Mouse (Mus musculus) cerebellum, adult 11 months (tissue): ENCODE results near the gene Slc9a3.

Experiments
- DNase-seq: peaks from one replicate; pipeline ENCODE4 v3.0.0; 2022

Gene Slc9a3

DNA sequence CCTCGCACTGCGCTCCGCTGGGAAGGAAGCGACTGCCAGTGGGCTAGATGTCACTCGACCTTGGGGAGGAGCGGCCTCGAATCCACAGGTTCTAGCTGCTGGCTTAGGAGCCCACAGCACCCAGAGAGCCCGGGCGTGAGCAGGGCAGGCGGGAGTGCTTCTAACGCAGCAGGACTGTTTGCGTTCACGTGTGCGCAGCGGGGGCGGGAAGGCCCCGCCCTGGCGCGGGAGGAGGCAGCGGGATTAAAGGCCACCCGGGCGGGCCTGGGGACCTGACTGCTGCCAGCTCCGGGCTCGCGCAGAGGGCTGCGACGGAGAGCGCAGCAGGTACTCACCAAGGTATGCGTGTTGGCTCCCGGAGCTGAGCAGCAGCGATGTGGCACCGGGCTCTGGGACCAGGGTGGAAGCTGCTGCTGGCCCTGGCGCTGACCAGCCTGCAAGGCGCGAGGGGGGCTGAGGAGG is at the start of gene Slc9a3:
Slc9a3 (plus strand) TSS at position 317 of the 462 bp plus-strand sequence.
- DNase-seq = no peak

- no peak for DNase-seq
Observed at GRCm38 (mm10) chr13:74071714-74072113, 49.5 kb upstream of the Slc9a3 start.

GRCm38 (mm10) chr13:74073369-74073768 is 47.9 kb upstream of the Slc9a3 start:
- no peak for DNase-seq

DNA sequence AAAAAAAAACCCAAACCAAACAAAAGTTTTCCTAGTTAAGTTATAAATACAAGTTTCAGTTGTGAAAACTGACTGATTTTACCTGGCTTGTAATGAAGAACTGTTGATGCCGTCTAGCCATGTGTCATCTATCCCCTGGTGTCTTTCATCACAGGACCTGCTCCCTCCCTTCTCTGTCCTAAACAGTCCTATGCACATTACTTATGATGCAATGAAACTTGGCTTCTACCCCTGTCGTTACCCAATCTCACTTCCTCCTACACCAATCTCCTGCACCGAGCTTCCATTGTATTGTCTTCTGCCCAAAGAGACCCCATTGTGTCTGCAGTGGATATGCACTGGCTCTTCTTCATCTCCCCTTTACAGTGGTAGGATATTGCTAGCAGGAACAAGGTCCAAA is 31.0 kb upstream of the Slc9a3 start:
- DNase-seq = no peak

DNA sequence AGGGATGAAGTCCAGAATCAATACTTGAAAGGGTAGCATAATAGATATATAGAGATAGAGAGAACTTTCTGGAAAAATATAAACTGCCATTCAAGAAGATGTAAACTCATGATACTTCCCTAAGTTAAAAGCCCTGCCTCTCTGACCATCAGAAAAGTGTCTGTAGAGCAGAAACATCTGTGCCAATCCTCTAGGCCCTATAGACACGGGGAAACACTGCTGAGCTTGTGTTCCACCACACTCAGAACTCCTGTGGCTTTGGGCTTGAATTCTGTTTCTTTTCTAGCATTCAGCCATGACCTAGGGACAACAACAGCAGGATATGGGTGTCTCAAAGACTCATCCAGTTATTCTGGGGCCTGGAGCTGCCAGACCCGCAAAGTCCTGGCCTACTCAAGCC is 25.3 kb upstream of the Slc9a3 start:
- DNase-seq = no peak

DNA sequence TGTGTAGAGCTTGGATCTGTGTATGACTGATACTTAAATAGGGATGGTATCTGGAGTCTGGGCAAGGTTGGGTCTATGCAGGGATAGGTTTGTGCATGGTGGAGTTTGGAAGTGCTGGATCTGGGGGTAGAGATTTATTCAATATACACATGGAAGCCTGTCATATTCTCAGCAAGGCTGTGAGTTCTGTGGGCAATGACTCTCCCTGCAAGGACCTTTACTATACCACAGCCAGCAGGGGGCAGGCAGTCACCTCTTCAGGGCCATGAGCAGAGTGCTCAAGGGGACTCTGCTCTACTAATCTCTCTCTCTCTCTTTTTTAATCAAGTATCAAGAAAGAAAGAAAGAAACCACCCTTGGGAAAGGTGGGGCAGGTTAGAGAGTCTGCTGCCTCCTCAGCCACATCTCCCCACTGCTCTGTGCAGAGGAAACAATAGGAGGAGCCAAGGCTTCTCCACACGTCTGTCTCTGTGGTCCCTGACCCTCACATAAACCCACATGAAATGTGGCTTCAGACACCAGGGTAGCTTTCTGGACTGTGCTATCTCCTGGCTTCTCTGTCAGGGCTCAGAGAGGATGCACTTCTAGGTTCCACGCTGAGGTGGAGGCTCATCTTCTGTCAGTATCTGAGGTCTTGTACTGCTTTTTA is 24.4 kb upstream of the Slc9a3 start:
- peak; percentile 10 for DNase-seq

GRCm38 (mm10) chr13:74098913-74099312 is 22.3 kb upstream of the Slc9a3 start:
- DNase-seq = no peak

GRCm38 (mm10) chr13:74102108-74102830 is 19.0 kb upstream of the Slc9a3 start:
- DNase-seq = no peak

- peak; percentile 24 for DNase-seq
Observed at GRCm38 (mm10) chr13:74102831-74103582, 18.2 kb upstream of the Slc9a3 start.

DNA sequence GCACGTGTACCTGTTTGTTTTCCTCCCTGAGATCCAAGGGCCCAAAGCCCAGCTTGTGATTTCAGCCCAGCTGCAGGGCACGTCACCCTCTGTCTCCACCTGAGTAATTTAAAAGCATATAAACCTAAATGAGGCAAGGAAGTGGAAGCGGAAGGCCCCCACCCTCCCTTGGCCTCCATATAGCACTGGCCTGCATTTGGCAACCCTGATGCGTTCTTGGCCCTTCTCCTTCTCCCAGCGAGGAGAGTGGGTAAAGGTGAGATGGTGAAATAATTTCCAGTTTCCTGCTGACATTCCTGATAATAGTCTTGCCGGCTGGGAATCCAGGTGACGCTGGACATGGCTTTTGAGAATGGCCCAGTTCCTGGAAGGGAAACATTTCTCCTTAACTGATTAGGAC is 16.8 kb upstream of the Slc9a3 start:
- DNase-seq = no peak

DNA sequence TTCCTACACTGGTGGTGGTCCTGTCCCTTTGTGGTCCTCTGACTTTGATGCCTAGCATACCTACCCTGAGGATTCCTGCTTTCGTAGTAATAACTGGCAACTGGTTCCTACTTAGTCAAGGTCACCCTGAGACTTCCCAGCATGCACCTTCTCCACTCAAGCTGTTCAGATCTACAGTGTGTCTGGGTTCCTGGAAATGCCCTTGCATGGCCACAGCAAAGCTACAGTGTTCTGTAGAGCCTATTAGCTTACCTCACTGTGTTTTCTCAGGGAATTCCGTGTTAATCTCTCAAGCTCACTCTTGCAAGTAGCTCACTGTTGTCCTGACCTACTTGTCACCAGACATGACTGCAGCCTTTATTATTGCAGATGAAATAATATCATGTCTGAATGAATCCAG is 13.8 kb upstream of the Slc9a3 start:
- DNase-seq = no peak

DNA sequence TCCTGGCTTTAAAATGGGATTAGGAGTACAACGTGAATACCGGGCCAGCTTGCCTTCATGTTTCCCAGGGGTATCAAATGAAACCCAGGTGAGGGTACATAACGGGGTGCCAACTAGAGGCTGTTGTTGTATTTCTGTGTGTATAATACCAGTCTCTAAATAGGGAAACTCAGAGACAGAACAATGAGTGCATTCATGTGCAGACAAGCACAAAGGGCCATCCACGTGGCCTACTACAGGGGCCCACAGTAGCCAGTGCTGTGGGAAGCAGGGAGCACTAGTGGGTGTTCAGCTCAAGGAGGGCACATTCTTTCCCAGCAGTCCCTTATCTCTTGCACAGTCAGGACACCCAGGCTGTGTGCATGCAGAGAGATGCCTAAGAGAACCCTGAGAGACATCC is 8.7 kb upstream of the Slc9a3 start:
- DNase-seq = no peak

GRCm38 (mm10) chr13:74113626-74114191 is 7.5 kb upstream of the Slc9a3 start:
- no peak for DNase-seq

DNA sequence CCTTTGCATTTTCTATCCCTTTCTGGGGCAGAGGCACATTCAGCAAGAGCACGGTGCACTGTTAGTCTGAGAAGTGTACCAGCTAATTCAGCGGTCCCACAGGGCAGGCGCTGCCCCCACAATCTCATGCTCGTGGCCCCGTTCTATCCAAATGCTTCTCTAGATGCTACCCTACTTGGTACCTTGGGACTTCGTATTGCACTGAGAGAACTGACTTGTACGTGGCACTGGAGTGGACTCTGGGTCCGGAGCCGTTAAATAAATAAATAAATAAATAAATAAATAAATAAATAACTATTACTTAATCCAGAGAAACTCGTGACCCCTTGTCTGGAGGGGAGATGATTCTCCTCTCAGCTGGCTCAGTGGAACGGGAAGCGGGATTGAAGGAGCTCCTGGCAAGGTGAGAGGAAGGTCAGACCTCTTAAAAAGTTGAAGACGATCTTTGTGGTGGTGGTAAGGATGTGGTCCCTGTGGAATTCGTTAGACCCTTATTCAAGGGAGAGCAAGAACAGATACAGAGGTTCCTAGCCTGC is 606 bp downstream of the Slc9a3 start:
- no peak for DNase-seq

GRCm38 (mm10) chr13:74122632-74123031 is 1.4 kb downstream of the Slc9a3 start:
- DNase-seq = no peak

DNA sequence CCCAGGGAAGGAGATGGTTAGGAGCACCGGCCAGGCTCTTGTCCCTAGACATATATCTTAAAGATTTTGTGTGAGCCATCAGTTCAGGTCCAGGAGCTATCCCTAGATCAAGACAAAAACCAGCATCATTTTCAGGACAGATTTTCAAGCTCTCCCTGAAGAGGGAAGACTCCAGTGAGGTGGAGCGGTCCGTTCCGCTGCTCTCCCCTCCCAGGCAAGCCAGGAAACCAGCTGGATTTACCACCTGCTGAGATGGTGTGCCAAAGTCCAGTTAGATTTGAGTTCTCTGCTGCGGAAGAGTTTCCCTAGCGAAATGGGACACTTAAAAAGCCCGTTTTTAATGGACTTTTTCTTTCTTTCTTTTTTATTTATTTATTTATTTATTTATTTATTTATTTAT is 6.3 kb downstream of the Slc9a3 start:
- DNase-seq = no peak

DNA sequence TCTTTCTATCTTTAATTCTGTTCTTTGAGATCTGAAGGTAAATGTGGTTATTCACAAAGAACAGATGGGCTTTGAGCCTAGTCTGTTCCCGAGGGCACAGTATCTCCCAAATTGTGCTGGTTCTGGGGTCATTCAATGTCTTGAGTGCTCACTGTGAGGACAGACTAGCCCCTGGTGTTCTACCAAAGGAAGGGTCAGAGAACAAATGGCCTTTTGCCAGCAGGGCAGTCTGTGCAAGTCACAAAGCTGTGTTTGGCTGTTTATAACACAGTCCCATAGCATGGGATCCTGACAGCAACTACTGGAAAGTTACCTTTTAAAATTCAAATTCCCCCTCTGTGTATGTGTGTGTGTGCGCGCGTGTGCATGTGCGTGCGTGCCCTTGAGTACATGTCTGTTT is 8.7 kb downstream of the Slc9a3 start:
- DNase-seq = no peak

DNA sequence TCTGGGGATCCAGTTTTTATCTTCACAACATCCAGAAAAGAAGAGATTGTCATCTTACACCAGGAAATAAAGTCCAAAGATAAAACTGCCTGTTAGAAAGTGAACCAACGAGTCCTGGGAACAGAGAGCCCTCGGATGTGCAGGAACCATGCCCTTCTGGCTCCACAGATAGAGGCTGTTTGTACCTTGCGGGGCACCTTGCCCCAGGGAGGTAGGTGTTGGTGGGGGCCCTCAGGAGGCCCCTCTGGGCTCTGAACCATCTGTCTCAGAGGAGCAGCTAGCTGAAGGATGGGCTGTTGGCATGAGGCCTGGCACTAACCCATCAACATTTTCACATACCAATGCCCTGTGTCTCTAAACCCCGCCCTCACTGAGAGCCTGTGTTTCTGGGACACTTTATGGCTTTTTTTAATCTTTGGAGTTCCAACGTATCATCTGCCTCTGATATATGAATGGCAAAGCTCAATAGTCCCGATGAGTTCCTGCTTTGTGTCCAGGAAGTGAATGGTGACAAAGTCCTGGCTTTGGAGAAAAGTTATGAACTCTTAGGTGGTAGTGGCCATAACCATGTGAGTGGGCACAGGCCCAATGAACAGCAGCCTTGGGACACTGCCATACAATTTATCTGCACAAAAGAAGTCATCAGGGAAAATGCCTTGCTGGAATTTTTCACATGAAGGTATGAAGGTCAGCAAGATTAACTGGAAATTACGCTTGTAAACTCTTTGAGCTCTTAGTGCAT is 17.8 kb downstream of the Slc9a3 start:
- no peak for DNase-seq

DNA sequence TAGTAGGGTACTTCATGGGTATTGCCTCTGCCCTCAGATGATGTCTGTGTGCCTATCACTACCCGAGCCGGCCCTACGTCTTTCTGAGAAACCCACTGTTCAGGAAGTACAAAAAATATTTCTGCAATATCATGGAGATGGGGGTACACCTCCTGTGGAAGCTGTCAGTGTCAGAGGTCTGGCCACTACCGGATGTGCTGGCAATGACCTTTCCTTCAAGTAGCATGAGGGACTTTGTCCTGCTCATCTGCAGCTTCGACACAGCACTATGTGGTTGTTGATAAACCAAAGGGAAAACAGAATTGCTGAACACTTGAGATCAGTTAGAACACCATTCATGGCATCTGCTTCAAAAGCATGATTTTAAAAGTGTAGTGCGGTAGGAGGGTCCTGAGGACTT is 19.5 kb downstream of the Slc9a3 start:
- no peak for DNase-seq

GRCm38 (mm10) chr13:74143282-74143681 is 22.0 kb downstream of the Slc9a3 start:
- DNase-seq = no peak

DNA sequence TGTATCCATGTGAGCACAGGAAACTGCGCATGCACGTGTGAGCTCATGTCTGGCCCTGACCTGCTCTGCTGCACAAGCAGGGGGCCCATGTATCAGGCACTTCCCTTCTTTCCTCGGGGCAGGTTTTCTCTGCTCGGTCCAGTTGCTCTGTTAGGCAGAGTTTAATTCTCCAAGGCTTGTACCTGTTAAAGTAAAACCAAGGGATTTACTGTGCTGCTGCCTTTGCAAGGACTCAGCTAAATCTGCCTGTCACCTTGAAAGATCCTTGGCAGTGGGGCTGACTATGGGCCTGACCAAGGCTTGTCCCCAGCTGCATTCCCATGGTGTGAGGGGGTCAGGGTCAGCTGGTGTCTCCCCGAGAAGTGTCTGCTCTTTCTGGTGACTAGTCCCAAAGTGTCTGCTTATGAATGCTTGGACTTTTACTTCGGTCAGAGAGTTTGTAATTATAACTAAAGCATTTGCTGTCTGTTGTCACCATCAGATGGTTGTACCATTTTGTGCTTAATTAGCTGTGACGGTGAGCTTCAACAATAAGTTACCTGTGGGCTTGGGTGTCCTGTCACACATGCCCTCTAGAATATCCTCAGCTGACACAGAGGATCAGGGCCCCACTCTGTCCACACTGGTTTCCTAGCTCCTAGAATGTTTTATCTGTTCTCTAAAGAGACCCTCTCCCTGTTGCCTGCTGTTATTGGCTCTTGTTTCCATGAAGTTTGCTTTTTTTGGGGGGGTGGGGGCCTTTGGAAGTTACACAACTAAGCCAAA is 23.0 kb downstream of the Slc9a3 start:
- DNase-seq = no peak
